Mouse (Mus musculus): ENCODE data around the gene 5730522E02Rik.
"Not testable (repeated sequence)": the region's sequence is repeated elsewhere in the genome, so short reads cannot be mapped to it uniquely, and the experiment has no call there.

The 5730522E02Rik gene

GRCm38 (mm10) chr11:26210582-26211180 is at the start of gene 5730522E02Rik:
Gene 5730522E02Rik, minus strand, starts transcription at chr11:26210763.
- no peak for DNase-seq

- no peak for DNase-seq
Observed at GRCm38 (mm10) chr11:26236540-26236939, 26.0 kb upstream of the 5730522E02Rik start.

GRCm38 (mm10) chr11:26229895-26230294 is 19.3 kb upstream of the 5730522E02Rik start:
- no peak for DNase-seq

GRCm38 (mm10) chr11:26213643-26214042 is 3.1 kb upstream of the 5730522E02Rik start:
- DNase-seq: not testable (repeated sequence)

- DNase-seq: peak; percentile 21 to 33
Observed at GRCm38 (mm10) chr11:26209811-26210581, 567 bp downstream of the 5730522E02Rik start.

- DNase-seq: no peak
Observed at GRCm38 (mm10) chr11:26203466-26203865, 7.1 kb downstream of the 5730522E02Rik start.

- DNase-seq: no peak
Observed at GRCm38 (mm10) chr11:26202842-26203241, 7.7 kb downstream of the 5730522E02Rik start.

- DNase-seq: no peak
Observed at GRCm38 (mm10) chr11:26201778-26202097, 8.8 kb downstream of the 5730522E02Rik start.

GRCm38 (mm10) chr11:26200970-26201777 is 9.4 kb downstream of the 5730522E02Rik start:
- peak; percentile 9 to 51 for DNase-seq

GRCm38 (mm10) chr11:26195468-26195867 is 15.1 kb downstream of the 5730522E02Rik start:
- no peak for DNase-seq

- no peak for DNase-seq
Observed at GRCm38 (mm10) chr11:26187231-26187967, 23.2 kb downstream of the 5730522E02Rik start.

- no peak for DNase-seq
Observed at GRCm38 (mm10) chr11:26170572-26170971, 40.0 kb downstream of the 5730522E02Rik start.

- no peak for DNase-seq
Observed at GRCm38 (mm10) chr11:26167609-26167971, 43.0 kb downstream of the 5730522E02Rik start.

GRCm38 (mm10) chr11:26166966-26167608 is 43.5 kb downstream of the 5730522E02Rik start:
- DNase-seq: no peak

- no peak for DNase-seq
Observed at GRCm38 (mm10) chr11:26164651-26165259, 45.8 kb downstream of the 5730522E02Rik start.

GRCm38 (mm10) chr11:26161354-26161753 is 49.2 kb downstream of the 5730522E02Rik start:
- DNase-seq: no peak

GRCm38 (mm10) chr11:26159033-26159432 is 51.5 kb downstream of the 5730522E02Rik start:
- DNase-seq: no peak

GRCm38 (mm10) chr11:26140024-26140423 is 70.5 kb downstream of the 5730522E02Rik start:
- DNase-seq: no peak

GRCm38 (mm10) chr11:26138013-26138412 is 72.5 kb downstream of the 5730522E02Rik start:
- DNase-seq: no peak

- no peak for DNase-seq
Observed at GRCm38 (mm10) chr11:26130911-26131310, 79.7 kb downstream of the 5730522E02Rik start.

- DNase-seq: no peak
Observed at GRCm38 (mm10) chr11:26129054-26129453, 81.5 kb downstream of the 5730522E02Rik start.

GRCm38 (mm10) chr11:26128385-26128784 is 82.2 kb downstream of the 5730522E02Rik start:
- DNase-seq: no peak

Data from spleen, adult 18-20 months (tissue).